Mouse (Mus musculus) kidney, postnatal 0 days (tissue): Measurements from ENCODE around the gene Cc2d1a. TPM values are rescaled to one million over a fixed set of nuclear protein-coding genes. Genes with fewer than 3 reads are reported as not detected.
A peak's percentile ranks its signal among the peaks of the same experiment; 100 is the strongest.

Experiments
- ATAC-seq: fragments of 200-750 bp; cut with Nextera tagmentation; replicated peaks from 2 replicates; pipeline ENCODE4 v1.8.0; 2017; ENCODE audit warnings: low read depth, moderate number of reproducible peaks, moderate TSS enrichment, moderate library complexity; ENCODE audit not compliant: low FRiP score
- DNase-seq: peaks from one replicate; pipeline ENCODE4 v3.0.0-alpha.2; 2016; ENCODE audit warnings: low spot score
- H3K27ac ChIP-seq: fragments of 300-500 bp; sonication (generic); 2 replicates; pipeline ENCODE4 v1.5.1; 2014; ENCODE audit warnings: mild to moderate bottlenecking
- H3K27me3 ChIP-seq: fragments of 300-500 bp; sonication (generic); 2 replicates; pipeline ENCODE4 v1.6.1; 2014; ENCODE audit warnings: low read length, mixed read lengths; ENCODE audit not compliant: insufficient read depth
- H3K36me3 ChIP-seq: fragments of 300-500 bp; sonication (generic); 2 replicates; pipeline ENCODE4 v1.6.1; 2014; ENCODE audit warnings: low read length, mixed read lengths; ENCODE audit not compliant: insufficient read depth
- H3K4me1 ChIP-seq: fragments of 300-500 bp; sonication (generic); replicated peaks from 2 replicates; pipeline ENCODE4 v1.6.1; 2014; ENCODE audit warnings: antibody characterized with exemption, low read length, mixed read lengths; ENCODE audit not compliant: insufficient read depth
- H3K4me2 ChIP-seq: fragments of 300-500 bp; sonication (generic); 2 replicates; pipeline ENCODE4 v1.6.1; 2014; ENCODE audit warnings: mild to moderate bottlenecking, low read length, moderate library complexity, mixed read lengths
- H3K4me3 ChIP-seq: fragments of 300-500 bp; sonication (generic); replicated peaks from 2 replicates; pipeline ENCODE4 v1.5.1; 2014; ENCODE audit warnings: low read depth, low read length
- H3K9ac ChIP-seq: fragments of 300-500 bp; sonication (generic); 2 replicates; pipeline ENCODE4 v1.6.1; 2014; ENCODE audit warnings: low read depth, low read length
- H3K9me3 ChIP-seq: fragments of 300-500 bp; sonication (generic); replicated peaks from 2 replicates; pipeline ENCODE4 v1.6.1; 2016; ENCODE audit warnings: low read length, inconsistent platforms, mixed read lengths
- CTCF ChIP-seq: IDR thresholded peaks from 2 replicates; pipeline ENCODE4 v1.5.1; 2016; ENCODE audit warnings: antibody characterized with exemption, low read depth, mild to moderate bottlenecking, moderate library complexity
- WGBS: fragments of 180-500 bp; shearing (Covaris S2); extraction: QIAGEN DNeasy Blood & Tissue Kit; methylation state at CpG from one replicate; pipeline ENCODE4 v1.1.7; 2014; 5-methylcytosine and 5-hydroxymethylcytosine counted together
- microRNA counts: library from miRNA; unstranded; fragments of <30 nt; microRNA quantifications from one replicate; lab custom pipeline; 2015
- microRNA-seq: library from miRNA; unstranded; fragments of <30 nt; microRNA quantifications from one replicate; pipeline ENCODE4, GENCODE M21; 2016
- polyA plus RNA-seq: library from polyadenylated mRNA; unstranded; fragments of >200 nt; fragmentation: Nextera tagmentation; extraction: Ambion mirVana; gene quantifications from 2 replicates; pipeline ENCODE4 v1.2.1, GENCODE M21; 2015

The Cc2d1a gene
- polyA plus RNA-seq, 1 experiment from 2014 or later = 17.2 TPM

DNA sequence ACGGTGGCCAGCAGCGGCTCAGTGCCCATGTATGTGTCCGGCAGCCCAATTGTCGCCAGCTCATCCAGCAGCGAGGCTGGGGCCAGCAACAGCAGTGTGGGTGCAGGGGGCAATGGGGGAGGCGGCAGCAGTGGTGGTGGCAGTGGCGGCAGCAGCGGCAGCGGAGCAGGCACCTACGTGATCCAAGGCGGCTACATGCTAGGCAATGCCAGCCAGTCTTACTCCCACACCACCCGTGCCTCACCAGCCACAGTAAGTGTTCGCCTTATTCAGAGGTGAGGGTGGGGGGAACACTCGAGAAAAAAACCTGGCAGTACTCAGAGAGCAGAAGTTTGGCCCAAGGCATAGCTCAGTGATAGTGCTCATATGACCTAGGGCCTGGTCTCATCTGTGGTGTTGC lies 59.9 kb downstream of the Cc2d1a start:
- no peak overlapping the region for H3K27ac ChIP-seq
- TF ChIP-seq CTCF = no peak
- DNase-seq (no peak), ATAC-seq (no peak)
- no peak overlapping the region for H3K9ac ChIP-seq
- 87% methylated on average over 14 of the region's 14 CpGs for WGBS
- H3K36me3 ChIP-seq = peaks cover 59% of the 10 kb centered on the region
- no peak overlapping the region for H3K4me3 ChIP-seq
- H3K9me3 ChIP-seq = no peaks in the 10 kb centered on the region
- no peaks in the 10 kb centered on the region for H3K27me3 ChIP-seq
- no peak overlapping the region for H3K4me2 ChIP-seq
- no peaks in the 10 kb centered on the region for H3K4me1 ChIP-seq

DNA sequence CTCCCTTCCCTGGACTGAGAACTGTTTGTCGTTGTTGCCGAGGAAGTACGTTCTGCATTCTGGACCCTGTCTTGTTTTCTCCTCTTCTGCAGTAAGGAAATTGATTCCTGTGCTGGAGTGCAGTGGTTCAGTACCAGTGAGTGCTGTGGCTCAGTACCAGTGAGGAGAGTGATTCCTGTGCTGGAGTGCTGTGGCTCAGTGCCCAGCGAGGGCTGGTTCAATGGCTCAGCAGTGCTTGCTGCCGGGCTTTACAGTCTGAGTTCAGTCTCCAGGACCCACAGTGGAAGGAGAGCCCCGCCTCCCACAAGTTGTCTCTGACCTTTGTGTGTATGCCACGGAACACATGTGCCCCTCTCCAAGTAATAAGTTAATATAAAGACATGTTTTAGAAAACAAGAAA lies 60.6 kb downstream of the Cc2d1a start:
- no peak for DNase-seq
- no peak for ATAC-seq
- Histone ChIP-seq H3K27ac (no peak overlapping the region), H3K9me3 (no peaks in the 10 kb centered on the region), H3K4me3 (no peak overlapping the region), H3K4me2 (no peak overlapping the region), H3K9ac (no peak overlapping the region), H3K36me3 (peaks cover 59% of the 10 kb centered on the region), H3K4me1 (no peaks in the 10 kb centered on the region), H3K27me3 (no peaks in the 10 kb centered on the region)
- TF ChIP-seq CTCF = no peak
- 90% methylated on average over 7 of the region's 7 CpGs for WGBS

DNA sequence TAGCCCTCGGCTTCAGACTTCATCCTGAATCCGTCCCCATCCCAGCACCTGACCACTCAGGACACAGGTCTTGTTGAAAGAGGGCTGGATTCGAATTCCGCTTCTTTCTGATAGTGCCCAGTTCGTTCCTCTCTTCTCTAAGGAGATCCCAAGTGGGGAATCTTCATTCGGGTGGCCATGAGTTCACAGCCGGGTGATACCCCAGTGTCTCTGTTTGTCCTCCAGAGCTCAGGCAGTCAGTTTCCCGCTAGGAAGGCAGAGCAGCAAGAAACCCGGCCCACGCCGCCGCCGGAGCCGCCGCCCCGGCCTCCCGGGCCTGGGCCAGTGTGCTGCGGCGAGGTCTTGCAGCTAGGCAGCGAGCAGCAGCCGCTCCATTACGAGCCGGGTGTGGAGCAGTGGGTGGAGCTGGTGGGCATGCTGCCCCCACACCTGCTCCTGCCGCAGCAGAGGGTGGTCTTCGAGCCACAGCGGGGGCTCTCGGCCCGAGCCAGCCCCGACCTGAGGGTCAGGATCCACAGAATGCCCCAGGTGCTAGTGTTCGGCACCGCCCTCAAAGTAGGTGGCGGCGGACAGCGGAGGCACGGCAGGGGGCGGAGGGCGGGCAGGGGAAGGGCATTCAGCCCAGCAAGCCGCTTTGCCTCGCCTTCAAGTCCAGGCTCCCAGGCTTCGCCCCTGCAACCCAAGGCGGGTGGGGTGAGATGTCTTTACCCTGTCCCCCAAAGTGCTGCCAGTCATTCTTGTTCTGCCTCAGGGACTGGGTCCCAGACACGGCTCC lies 63.2 kb downstream of the Cc2d1a start:
- Histone ChIP-seq H3K4me3 (no peak overlapping the region), H3K27ac (no peak overlapping the region), H3K27me3 (no peaks in the 10 kb centered on the region), H3K9me3 (no peaks in the 10 kb centered on the region), H3K9ac (0 out of 2 replicates have a peak overlapping the region, but pooled peaks have one; percentile 2), H3K4me2 (no peak overlapping the region), H3K36me3 (peaks cover 54% of the 10 kb centered on the region), H3K4me1 (no peaks in the 10 kb centered on the region)
- DNase-seq (no peak), ATAC-seq (no peak)
- 65% methylated on average over 42 of the region's 42 CpGs for WGBS
- no peak for TF ChIP-seq CTCF

DNA sequence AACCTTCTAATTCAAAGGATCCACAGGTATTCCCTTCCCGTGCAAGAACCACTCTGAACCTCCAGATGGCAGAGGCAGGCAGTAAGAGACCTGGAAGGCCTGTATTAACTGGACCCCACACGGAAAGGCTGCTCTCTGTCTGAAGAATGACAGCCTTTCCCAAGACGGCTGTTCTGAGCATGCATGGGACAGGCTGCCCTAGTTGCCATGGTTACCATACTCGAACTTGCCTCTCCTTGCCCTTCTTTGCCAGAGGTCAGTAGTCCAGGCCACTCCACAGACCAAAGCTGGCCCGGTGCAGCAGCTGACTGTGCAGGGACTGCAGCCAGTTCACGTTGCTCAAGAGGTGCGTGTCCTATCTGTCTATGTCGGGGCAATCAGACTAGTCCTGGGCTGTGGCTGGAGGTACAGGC lies 63.9 kb downstream of the Cc2d1a start:
- no peak overlapping the region for H3K4me3 ChIP-seq
- no peak overlapping the region for H3K27ac ChIP-seq
- no peaks in the 10 kb centered on the region for H3K4me1 ChIP-seq
- 0 out of 2 replicates have a peak overlapping the region, but pooled peaks have one; percentile 2 for H3K9ac ChIP-seq
- ATAC-seq = peak; percentile 87
- TF ChIP-seq CTCF = peak; percentile 60
- WGBS = 33% methylated on average over 8 of the region's 8 CpGs
- no peak overlapping the region for H3K4me2 ChIP-seq
- H3K9me3 ChIP-seq = no peaks in the 10 kb centered on the region
- no peaks in the 10 kb centered on the region for H3K27me3 ChIP-seq
- peaks cover 54% of the 10 kb centered on the region for H3K36me3 ChIP-seq
- peak; percentile 59 for DNase-seq

MicroRNAs within 50 kb of the gene (microRNA counts, 519-probe panel; counts per million panel counts)
- microRNA mmu-miR-181c (lab: Ali Mortazavi, UCI) (3,943 counts per million, percentile 75 among the panel's probes with 10 or more counts), microRNA mmu-miR-709 (lab: Ali Mortazavi, UCI) (330 counts per million, percentile 68 among the panel's probes with 10 or more counts)

Small RNAs within 50 kb of the gene (microRNA-seq; reads per million reads assigned to microRNA genes)
- not detected for gene Gm25110
- 4,563 reads per million, percentile 90 among the genes with 10 or more reads in this experiment for gene Mir181c
- 2,805 reads per million, percentile 87 among the genes with 10 or more reads in this experiment for gene Mir181d
- gene Mir709 = not detected

Other genes with a start within 250 kb of the Cc2d1a start
- gene Adgrl1, start 247.8 kb downstream of the Cc2d1a start, polyA plus RNA-seq = 11.5 and 14.4 TPM in 2 replicates
- gene Gm10644, start 192.7 kb downstream of the Cc2d1a start, polyA plus RNA-seq = 0.46 and 0.47 TPM in 2 replicates
- 23.0 and 27.8 TPM in 2 replicates for gene Asf1b, start 192.4 kb downstream of the Cc2d1a start, polyA plus RNA-seq
- 104 and 109 TPM in 2 replicates for gene Prkaca, start 174.9 kb downstream of the Cc2d1a start, polyA plus RNA-seq
- 6.7 and 7.2 TPM in 2 replicates for gene Samd1, start 150.3 kb downstream of the Cc2d1a start, polyA plus RNA-seq
- gene 1700067K01Rik, start 146.4 kb downstream of the Cc2d1a start, polyA plus RNA-seq = 1.1 and 1.7 TPM in 2 replicates
- gene 2210011C24Rik, start 135.8 kb downstream of the Cc2d1a start, polyA plus RNA-seq = 15.8 and 21.0 TPM in 2 replicates
- gene Palm3, start 126.5 kb downstream of the Cc2d1a start, polyA plus RNA-seq = 12.7 and 15.7 TPM in 2 replicates
- 1.2 and 1.3 TPM in 2 replicates for gene Il27ra, start 105.3 kb downstream of the Cc2d1a start, polyA plus RNA-seq
- not detected in 2 replicates for gene Rln3, start 102.9 kb downstream of the Cc2d1a start, polyA plus RNA-seq
- 1.8 TPM in 2 replicates for gene Gm10643, start 82.8 kb downstream of the Cc2d1a start, polyA plus RNA-seq
- 6.7 and 7.4 TPM in 2 replicates for gene Rfx1, start 81.1 kb downstream of the Cc2d1a start, polyA plus RNA-seq
- gene Dcaf15, start 43.2 kb downstream of the Cc2d1a start, polyA plus RNA-seq = 7.5 TPM in 2 replicates
- 0.05 and 0.14 TPM in 2 replicates for gene Podnl1, start 21.9 kb downstream of the Cc2d1a start, polyA plus RNA-seq
- gene 4930432K21Rik, start 89 bp upstream of the Cc2d1a start, polyA plus RNA-seq = 1.3 and 1.6 TPM in 2 replicates
- gene Nanos3, start 37.3 kb upstream of the Cc2d1a start, polyA plus RNA-seq = 8.6 and 9.6 TPM in 2 replicates
- gene Zswim4, start 89.1 kb upstream of the Cc2d1a start, polyA plus RNA-seq = 10.5 and 11.0 TPM in 2 replicates
- 373 and 388 TPM in 2 replicates for gene D8Ertd738e, start 101.8 kb upstream of the Cc2d1a start, polyA plus RNA-seq
- gene Mri1, start 109.4 kb upstream of the Cc2d1a start, polyA plus RNA-seq = 80.4 and 81.6 TPM in 2 replicates
- 17.4 and 20.2 TPM in 2 replicates for gene Ccdc130, start 122.4 kb upstream of the Cc2d1a start, polyA plus RNA-seq
- gene Cacna1a, start 240.5 kb upstream of the Cc2d1a start, polyA plus RNA-seq = 4.3 and 6.6 TPM in 2 replicates